Mouse (Mus musculus): ENCODE data around the gene Cx3cl1. TPM values are rescaled to one million over a fixed set of nuclear protein-coding genes. Genes with fewer than 3 reads are reported as not detected.

The Cx3cl1 gene
- 56.7 and 57.0 TPM in 2 replicates for polyA plus RNA-seq (2015; fragmentation: Nextera tagmentation; extraction: Ambion mirVana)

GRCm38 (mm10) chr8:94771941-94772670 lies at the start of gene Cx3cl1:
TSS of gene Cx3cl1 (plus strand) at chr8:94772009.
- H3K4me1 ChIP-seq = peaks cover 37% of the 10 kb centered on the region
- under 1% methylated on average over 38 of the region's 38 CpGs for WGBS
- peak within 1 kb of the TSS; percentile 79 for H3K27ac ChIP-seq (replicated peaks)

GRCm38 (mm10) chr8:94725998-94726397 lies 45.8 kb upstream of the Cx3cl1 start:
- Histone ChIP-seq H3K4me3 (replicated peaks) (no peak overlapping the region), H3K36me3 (no peaks in the 10 kb centered on the region), H3K4me1 (no peaks in the 10 kb centered on the region), H3K27ac (replicated peaks) (no peak overlapping the region), H3K9ac (replicated peaks) (no peak overlapping the region), H3K27me3 (replicated peaks) (no peaks in the 10 kb centered on the region), H3K9me3 (replicated peaks) (no peaks in the 10 kb centered on the region), H3K4me2 (no peak overlapping the region)
- ATAC-seq (ENCODE audit: low FRiP score) = no peak
- WGBS = 86% methylated on average over 5 of the region's 5 CpGs

More at GRCm38 (mm10) chr8:94771941-94772670, at the start of gene Cx3cl1:
- H3K27me3 ChIP-seq (replicated peaks) = 0 out of 2 replicates have a peak, but pooled peaks cover 5% of the 10 kb centered on the region
- H3K4me3 ChIP-seq (replicated peaks) = peak within 1 kb of the TSS; percentile 64
- peak within 1 kb of the TSS; percentile 90 for H3K4me2 ChIP-seq
- H3K9me3 ChIP-seq (replicated peaks) = no peaks in the 10 kb centered on the region
- no peaks in the 10 kb centered on the region for H3K36me3 ChIP-seq
- peak; percentile 84 for ATAC-seq (ENCODE audit: low FRiP score)
- H3K9ac ChIP-seq (replicated peaks) = peak within 1 kb of the TSS; percentile 77

- Histone ChIP-seq H3K36me3 (no peaks in the 10 kb centered on the region), H3K27ac (replicated peaks) (no peak overlapping the region), H3K4me3 (replicated peaks) (no peak overlapping the region), H3K27me3 (replicated peaks) (no peaks in the 10 kb centered on the region), H3K9me3 (replicated peaks) (no peaks in the 10 kb centered on the region), H3K4me1 (no peaks in the 10 kb centered on the region), H3K4me2 (no peak overlapping the region), H3K9ac (replicated peaks) (no peak overlapping the region)
- no peak for ATAC-seq (ENCODE audit: low FRiP score)
- WGBS = 51% methylated on average over 4 of the region's 4 CpGs
Observed at GRCm38 (mm10) chr8:94729301-94729700, 42.5 kb upstream of the Cx3cl1 start.

- Histone ChIP-seq H3K27me3 (replicated peaks) (no peaks in the 10 kb centered on the region), H3K9me3 (replicated peaks) (no peaks in the 10 kb centered on the region), H3K9ac (replicated peaks) (no peak overlapping the region), H3K4me1 (no peaks in the 10 kb centered on the region), H3K4me2 (no peak overlapping the region), H3K27ac (replicated peaks) (no peak overlapping the region), H3K36me3 (no peaks in the 10 kb centered on the region), H3K4me3 (replicated peaks) (no peak overlapping the region)
- WGBS = 60% methylated on average over 5 of the region's 5 CpGs
- ATAC-seq (ENCODE audit: low FRiP score) = no peak
Observed at GRCm38 (mm10) chr8:94733821-94734465, 37.9 kb upstream of the Cx3cl1 start.

GRCm38 (mm10) chr8:94734735-94735350 lies 37.0 kb upstream of the Cx3cl1 start:
- WGBS = 75% methylated on average over 7 of the region's 7 CpGs
- no peak overlapping the region for H3K9ac ChIP-seq (replicated peaks)
- no peaks in the 10 kb centered on the region for H3K36me3 ChIP-seq
- no peaks in the 10 kb centered on the region for H3K27me3 ChIP-seq (replicated peaks)
- H3K4me2 ChIP-seq = no peak overlapping the region
- no peak for ATAC-seq (ENCODE audit: low FRiP score)
- H3K4me3 ChIP-seq (replicated peaks) = no peak overlapping the region
- H3K27ac ChIP-seq (replicated peaks) = no peak overlapping the region
- no peaks in the 10 kb centered on the region for H3K4me1 ChIP-seq
- no peaks in the 10 kb centered on the region for H3K9me3 ChIP-seq (replicated peaks)

GRCm38 (mm10) chr8:94735426-94736094 lies 36.2 kb upstream of the Cx3cl1 start:
- H3K4me1 ChIP-seq = no peaks in the 10 kb centered on the region
- no peak for ATAC-seq (ENCODE audit: low FRiP score)
- 75% methylated on average over 5 of the region's 5 CpGs for WGBS

GRCm38 (mm10) chr8:94739829-94740228 lies 32.0 kb upstream of the Cx3cl1 start:
- no peak overlapping the region for H3K4me2 ChIP-seq
- no peak overlapping the region for H3K9ac ChIP-seq (replicated peaks)
- no peak for ATAC-seq (ENCODE audit: low FRiP score)
- WGBS = 86% methylated on average over 6 of the region's 6 CpGs
- H3K4me3 ChIP-seq (replicated peaks) = no peak overlapping the region
- no peak overlapping the region for H3K27ac ChIP-seq (replicated peaks)
- H3K4me1 ChIP-seq = no peaks in the 10 kb centered on the region
- H3K9me3 ChIP-seq (replicated peaks) = no peaks in the 10 kb centered on the region
- H3K27me3 ChIP-seq (replicated peaks) = no peaks in the 10 kb centered on the region
- H3K36me3 ChIP-seq = no peaks in the 10 kb centered on the region

More at GRCm38 (mm10) chr8:94735426-94736094, 36.2 kb upstream of the Cx3cl1 start:
- H3K36me3 ChIP-seq = no peaks in the 10 kb centered on the region
- H3K4me2 ChIP-seq = no peak overlapping the region
- no peak overlapping the region for H3K9ac ChIP-seq (replicated peaks)
- no peak overlapping the region for H3K27ac ChIP-seq (replicated peaks)
- no peaks in the 10 kb centered on the region for H3K27me3 ChIP-seq (replicated peaks)
- no peak overlapping the region for H3K4me3 ChIP-seq (replicated peaks)
- no peaks in the 10 kb centered on the region for H3K9me3 ChIP-seq (replicated peaks)

- Histone ChIP-seq H3K4me2 (no peak overlapping the region), H3K4me1 (no peaks in the 10 kb centered on the region), H3K4me3 (replicated peaks) (no peak overlapping the region), H3K9me3 (replicated peaks) (no peaks in the 10 kb centered on the region), H3K27ac (replicated peaks) (no peak overlapping the region), H3K36me3 (no peaks in the 10 kb centered on the region), H3K27me3 (replicated peaks) (no peaks in the 10 kb centered on the region), H3K9ac (replicated peaks) (no peak overlapping the region)
- no peak for ATAC-seq (ENCODE audit: low FRiP score)
- WGBS = 91% methylated on average over 3 of the region's 3 CpGs
Observed at GRCm38 (mm10) chr8:94740591-94740990, 31.2 kb upstream of the Cx3cl1 start.

- 97% methylated on average over 4 of the region's 4 CpGs for WGBS
- H3K27me3 ChIP-seq (replicated peaks) = no peaks in the 10 kb centered on the region
Observed at GRCm38 (mm10) chr8:94741726-94742125, 30.1 kb upstream of the Cx3cl1 start.

GRCm38 (mm10) chr8:94744484-94744883 lies 27.3 kb upstream of the Cx3cl1 start:
- Histone ChIP-seq H3K4me3 (replicated peaks) (no peak overlapping the region), H3K4me1 (no peaks in the 10 kb centered on the region), H3K36me3 (no peaks in the 10 kb centered on the region), H3K27me3 (replicated peaks) (no peaks in the 10 kb centered on the region), H3K27ac (replicated peaks) (no peak overlapping the region), H3K9me3 (replicated peaks) (no peaks in the 10 kb centered on the region), H3K4me2 (no peak overlapping the region), H3K9ac (replicated peaks) (no peak overlapping the region)
- 87% methylated on average over 5 of the region's 5 CpGs for WGBS
- ATAC-seq (ENCODE audit: low FRiP score) = no peak

More at GRCm38 (mm10) chr8:94741726-94742125, 30.1 kb upstream of the Cx3cl1 start:
- Histone ChIP-seq H3K27ac (replicated peaks) (no peak overlapping the region), H3K4me2 (no peak overlapping the region), H3K9me3 (replicated peaks) (no peaks in the 10 kb centered on the region), H3K4me3 (replicated peaks) (no peak overlapping the region), H3K9ac (replicated peaks) (no peak overlapping the region), H3K36me3 (no peaks in the 10 kb centered on the region), H3K4me1 (no peaks in the 10 kb centered on the region)
- ATAC-seq (ENCODE audit: low FRiP score) = no peak

- H3K27ac ChIP-seq (replicated peaks) = no peak overlapping the region
- no peaks in the 10 kb centered on the region for H3K27me3 ChIP-seq (replicated peaks)
- H3K4me3 ChIP-seq (replicated peaks) = no peak overlapping the region
- no peak overlapping the region for H3K4me2 ChIP-seq
- no peaks in the 10 kb centered on the region for H3K4me1 ChIP-seq
- H3K9ac ChIP-seq (replicated peaks) = no peak overlapping the region
- 83% methylated on average over 9 of the region's 9 CpGs for WGBS
- no peaks in the 10 kb centered on the region for H3K36me3 ChIP-seq
- no peaks in the 10 kb centered on the region for H3K9me3 ChIP-seq (replicated peaks)
- no peak for ATAC-seq (ENCODE audit: low FRiP score)
Observed at GRCm38 (mm10) chr8:94744972-94745371, 26.8 kb upstream of the Cx3cl1 start.

All from neural tube, embryonic 15.5 days (tissue).